Mouse (Mus musculus) ES-Bruce4 (cell line): ENCODE data around the gene Acsl1. TPM values are rescaled to one million over a fixed set of nuclear protein-coding genes. Genes with fewer than 3 reads are reported as not detected.

Experiments
- H3K27ac ChIP-seq: 2 replicates; pipeline ENCODE4 v1.5.1; 2012; ENCODE audit warnings: low read length, inconsistent platforms; ENCODE audit not compliant: insufficient read depth
- H3K27me3 ChIP-seq: 2 replicates; pipeline ENCODE4 v1.6.1; 2012; ENCODE audit warnings: mild to moderate bottlenecking, low read length, inconsistent platforms; ENCODE audit not compliant: control insufficient read depth, poor library complexity, insufficient read depth, severe bottlenecking
- H3K36me3 ChIP-seq: 2 replicates; pipeline ENCODE4 v1.6.1; 2012; ENCODE audit warnings: inconsistent platforms, mild to moderate bottlenecking, low read length, moderate library complexity; ENCODE audit not compliant: control insufficient read depth, poor library complexity, insufficient read depth, severe bottlenecking
- H3K4me1 ChIP-seq: one replicate; pipeline ENCODE4 v1.8.1; 2011; ENCODE audit warnings: low read length; ENCODE audit not compliant: control insufficient read depth, insufficient read depth
- H3K4me3 ChIP-seq: 2 replicates; pipeline ENCODE4 v1.5.1; 2011; ENCODE audit warnings: low read depth, mild to moderate bottlenecking, low read length
- H3K9ac ChIP-seq: 2 replicates; pipeline ENCODE4 v1.6.1; 2012; ENCODE audit warnings: low read depth, mild to moderate bottlenecking, inconsistent platforms; ENCODE audit not compliant: poor library complexity, severe bottlenecking
- H3K9me3 ChIP-seq: replicated peaks from 2 replicates; pipeline ENCODE4 v1.6.1; 2012; ENCODE audit warnings: mild to moderate bottlenecking, low read length, inconsistent platforms; ENCODE audit not compliant: control insufficient read depth, poor library complexity, insufficient read depth, severe bottlenecking
- CTCF ChIP-seq: IDR thresholded peaks from one replicate; pipeline ENCODE4 v1.8.1; 2011; ENCODE audit warnings: low read depth, low read length
- EP300 ChIP-seq: IDR thresholded peaks from 2 replicates; pipeline ENCODE4 v1.6.1; 2011; ENCODE audit warnings: low read depth, low read length; ENCODE audit not compliant: insufficient read depth
- POLR2A ChIP-seq: IDR thresholded peaks from one replicate; pipeline ENCODE4 v1.8.1; 2011; ENCODE audit warnings: low read length; ENCODE audit not compliant: insufficient read depth
- polyA plus RNA-seq: library from polyadenylated mRNA; stranded (reverse); fragments of >200 nt; gene quantifications from 2 replicates; pipeline ENCODE4 v1.2.4, GENCODE M21; 2011; ENCODE audit warnings: low read depth; ENCODE audit not compliant: missing spikeins, insufficient read depth, insufficient read length

The Acsl1 gene
- polyA plus RNA-seq, 1 experiment = 18.8 TPM

DNA sequence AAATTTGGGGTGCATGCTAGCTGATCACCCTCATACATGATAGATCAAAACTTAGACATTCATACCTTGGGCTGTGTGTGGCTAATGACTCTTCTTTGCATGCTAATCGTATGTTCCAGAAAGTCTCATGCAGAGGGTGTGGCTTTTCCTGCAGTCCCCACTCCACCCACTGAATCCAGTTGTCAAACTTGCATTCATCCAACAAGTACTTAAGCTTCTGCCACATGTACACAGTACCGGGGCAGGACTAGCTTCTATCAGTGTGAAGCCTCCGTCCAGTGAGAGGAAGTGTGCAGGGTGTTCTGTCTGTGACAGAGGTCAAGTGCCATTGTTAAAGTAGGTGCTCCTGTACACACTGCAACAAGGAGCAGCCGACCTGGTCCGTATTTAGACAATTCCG, 26.0 kb downstream of the Acsl1 start:
- Histone ChIP-seq H3K27ac (no peak overlapping the region), H3K36me3 (no peaks in the 10 kb centered on the region), H3K27me3 (no peaks in the 10 kb centered on the region), H3K9me3 (no peaks in the 10 kb centered on the region), H3K4me1 (no peaks in the 10 kb centered on the region), H3K9ac (no peak overlapping the region), H3K4me3 (no peak overlapping the region)
- TF ChIP-seq CTCF (no peak), EP300 (no peak), POLR2A (no peak)

DNA sequence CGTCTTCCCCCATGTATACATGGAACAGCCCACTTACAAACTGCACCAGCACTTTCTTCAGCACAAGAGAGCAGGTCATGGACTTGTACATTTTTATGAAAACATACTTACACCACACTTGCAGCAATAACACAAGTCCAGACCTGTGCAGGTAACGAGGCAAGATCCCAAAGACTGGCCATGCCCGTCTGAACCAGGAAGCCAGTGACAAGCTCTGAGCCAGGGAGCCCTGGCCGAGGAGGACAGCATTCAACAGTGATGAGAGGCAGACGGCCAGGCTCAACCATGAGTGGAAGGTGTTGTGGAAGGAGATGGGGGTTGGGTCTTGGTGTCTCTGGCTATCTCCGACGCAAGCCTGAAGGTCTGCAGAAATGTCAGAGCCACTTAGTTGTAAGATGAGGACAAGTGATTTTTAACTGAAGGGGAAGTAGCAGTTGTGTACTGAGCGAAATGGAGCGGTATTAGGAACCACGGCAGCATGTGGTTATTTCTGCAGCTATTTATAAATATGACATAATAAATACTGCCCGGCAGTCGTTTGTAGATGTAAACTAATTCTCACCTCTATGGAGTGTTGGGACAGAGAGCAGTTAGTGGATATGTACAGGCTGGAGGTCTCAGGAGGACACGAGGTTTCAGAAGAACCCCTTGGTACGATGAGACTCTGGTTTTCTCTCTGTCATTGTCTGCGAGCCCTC, 26.6 kb downstream of the Acsl1 start:
- H3K4me1 ChIP-seq = peaks cover 3% of the 10 kb centered on the region
- H3K9ac ChIP-seq = no peak overlapping the region
- TF ChIP-seq POLR2A (no peak), EP300 (no peak), CTCF (no peak)
- no peak overlapping the region for H3K27ac ChIP-seq
- H3K27me3 ChIP-seq = no peaks in the 10 kb centered on the region
- H3K9me3 ChIP-seq = no peaks in the 10 kb centered on the region
- H3K4me3 ChIP-seq = no peak overlapping the region
- H3K36me3 ChIP-seq = no peaks in the 10 kb centered on the region

DNA sequence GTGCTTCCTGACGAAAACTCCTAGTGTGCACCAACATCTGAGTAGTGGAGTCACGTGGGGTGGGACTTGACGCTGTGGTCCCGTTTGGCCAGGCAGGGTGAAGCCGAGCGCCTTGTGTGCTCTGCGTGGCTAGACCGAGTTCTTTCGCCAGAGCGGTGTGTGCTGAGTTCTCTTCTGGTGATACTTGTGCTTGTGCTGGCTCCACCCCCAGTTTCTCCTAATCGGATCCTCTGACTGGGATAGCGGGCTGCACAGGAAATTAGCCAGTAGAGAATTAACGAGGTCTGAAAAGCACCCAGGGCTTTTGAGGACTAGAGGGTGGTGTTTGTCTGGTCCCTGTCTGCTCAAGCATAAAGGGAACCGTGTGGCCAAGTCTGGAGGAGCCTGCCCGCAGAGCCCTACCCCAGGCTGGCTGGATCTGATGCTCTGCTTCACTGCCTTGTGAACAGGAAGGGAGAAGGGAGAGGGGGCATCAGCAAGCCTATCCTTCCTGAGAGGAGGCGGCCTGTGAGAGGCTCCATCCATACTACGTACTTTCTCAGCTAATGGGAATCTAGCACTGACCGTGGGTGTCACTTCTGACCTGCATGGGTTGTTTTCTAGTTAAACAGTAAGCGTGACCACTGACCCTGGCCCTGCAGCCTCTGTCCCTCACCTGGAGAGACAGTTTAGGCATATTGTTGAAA, 28.7 kb downstream of the Acsl1 start:
- Histone ChIP-seq H3K27ac (no peak overlapping the region), H3K27me3 (no peaks in the 10 kb centered on the region), H3K36me3 (no peaks in the 10 kb centered on the region), H3K9ac (no peak overlapping the region), H3K4me3 (no peak overlapping the region), H3K9me3 (no peaks in the 10 kb centered on the region), H3K4me1 (peaks cover 3% of the 10 kb centered on the region)
- no peak for TF ChIP-seq EP300
- TF ChIP-seq POLR2A = no peak
- no peak for TF ChIP-seq CTCF

DNA sequence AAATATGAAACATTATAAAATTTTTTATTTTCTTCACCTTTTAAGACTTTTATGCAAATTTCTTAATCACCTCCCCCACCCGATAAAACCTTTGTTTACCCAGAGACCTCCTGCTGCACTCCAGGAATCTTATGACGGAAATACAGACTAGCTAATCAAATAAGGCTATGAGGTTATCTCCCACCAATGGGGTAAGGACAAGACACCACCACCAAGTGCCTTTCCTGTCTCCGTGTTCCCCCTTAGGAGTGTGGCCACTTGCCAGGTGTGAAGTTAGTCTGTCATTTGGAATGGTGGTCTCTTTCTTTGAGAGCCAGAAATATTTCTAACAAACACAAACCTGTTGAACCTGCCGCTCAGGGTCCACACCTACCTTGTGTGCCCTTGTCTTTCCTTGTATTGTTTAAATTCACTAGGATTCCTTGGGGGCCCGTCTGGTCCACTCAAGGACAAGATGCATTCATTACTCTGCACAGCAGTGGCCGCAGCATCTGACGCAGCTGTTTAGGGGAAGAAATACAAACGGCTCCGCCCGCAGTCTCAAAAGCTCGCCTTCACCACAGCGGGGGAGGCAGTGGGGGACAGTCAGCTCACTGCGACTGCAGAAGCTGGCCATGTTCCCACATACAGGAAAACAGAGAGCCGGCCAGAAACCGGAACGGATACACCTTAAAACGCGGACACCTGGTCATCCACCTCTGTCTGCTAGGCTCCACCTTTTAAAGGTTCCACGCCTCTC, 31.7 kb downstream of the Acsl1 start:
- Histone ChIP-seq H3K4me3 (no peak overlapping the region), H3K9ac (no peak overlapping the region), H3K9me3 (no peaks in the 10 kb centered on the region), H3K36me3 (no peaks in the 10 kb centered on the region), H3K27me3 (no peaks in the 10 kb centered on the region), H3K4me1 (peaks cover 3% of the 10 kb centered on the region), H3K27ac (no peak overlapping the region)
- TF ChIP-seq CTCF (no peak), EP300 (peak; percentile 39; the same call in 1 of the 2 replicates)

DNA sequence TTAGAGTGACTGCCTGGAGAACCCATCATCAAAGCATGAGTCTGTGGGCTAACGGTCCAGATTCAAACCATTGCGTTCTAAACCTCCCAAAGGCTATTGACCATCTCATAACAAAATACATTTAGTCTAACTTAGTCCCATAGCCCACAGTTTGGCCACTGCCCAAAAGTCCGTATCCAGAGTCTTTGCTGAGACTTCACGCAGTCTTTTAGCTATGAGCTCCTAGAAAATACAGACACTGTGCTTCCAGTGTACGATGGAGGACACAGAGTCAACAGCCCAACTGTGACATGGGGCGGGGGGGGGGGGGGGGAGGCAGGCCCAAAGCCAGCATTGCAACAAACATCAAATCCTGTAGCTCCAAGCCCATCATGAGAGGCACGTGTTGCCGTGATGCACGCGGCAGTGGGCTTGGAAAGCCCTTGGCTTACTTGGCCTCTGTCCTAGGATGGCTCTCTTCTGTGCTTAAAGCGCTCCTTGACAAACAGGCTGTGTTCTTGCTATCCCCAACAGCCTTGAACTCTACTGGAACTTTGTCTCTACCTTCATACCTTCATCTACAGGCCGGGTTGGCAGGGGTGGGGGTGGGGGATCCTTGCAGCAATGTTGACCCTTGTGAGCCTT, 32.3 kb downstream of the Acsl1 start:
- Histone ChIP-seq H3K4me1 (peaks cover 3% of the 10 kb centered on the region), H3K9ac (no peak overlapping the region), H3K27me3 (no peaks in the 10 kb centered on the region), H3K36me3 (no peaks in the 10 kb centered on the region), H3K27ac (no peak overlapping the region), H3K4me3 (no peak overlapping the region), H3K9me3 (no peaks in the 10 kb centered on the region)
- TF ChIP-seq CTCF (no peak), EP300 (no peak), POLR2A (no peak)
